27 mouse cellular contexts compared by ENCODE assay signal in genomic region chr4:64260188-64260444, GRCm38 (mm10).
DNase-seq lines count a peak whose midpoint lies in the region; ATAC-seq lines count a peak whose summit lies in the region.
"Had no signal": no experiment of that assay in that cellular context is flagged by ENCODE, and none has a peak within 500 bp of the region (broad histone marks: within the 10 kb centered on the region; RNA-seq: fewer than 3 reads in every experiment).

No protein-coding gene starts in this region.

- H3K9ac ChIP-seq in forebrain, embryonic 13.5 days: no peak overlapping the region
- no peak overlapping the region for H3K9ac ChIP-seq in hindbrain, embryonic 11.5 days (ENCODE audit: low read depth, low read length)
- no peak overlapping the region for H3K9ac ChIP-seq in hindbrain, embryonic 14.5 days
- H3K9ac ChIP-seq in midbrain, embryonic 13.5 days (replicated peaks): no peak overlapping the region
- H3K9ac ChIP-seq in midbrain, embryonic 11.5 days (ENCODE audit: low read length): no peak overlapping the region
- H3K9ac ChIP-seq: embryonic facial prominence, embryonic 13.5 days had no signal

- DNase-seq in forebrain, embryonic 10.5 days (ENCODE audit: extremely low spot score, low spot score): no peak
- no peak for DNase-seq in hindbrain, embryonic 11.5 days (ENCODE audit: low spot score)
- no peak for DNase-seq in hindbrain, embryonic 14.5 days (ENCODE audit: low spot score)
- no peak for DNase-seq in midbrain, embryonic 11.5 days (ENCODE audit: low spot score, missing footprints)
- DNase-seq in cerebellum, postnatal 36 days: no peak
- DNase-seq: adrenal gland, postnatal 10 days; adrenal gland, postnatal 36 days; B cell, adult 2 months; cerebellum, adult 11 months; cerebellum, adult 2 months; cerebellum, adult 9-11 months; cerebellum, postnatal 25 days; embryo, embryonic 11 days; gastrocnemius, adult 2 months; gastrocnemius, postnatal 14 days; heart, adult 11 months; kidney, adult 2 months had no signal

- H3K4me2 ChIP-seq in forebrain, embryonic 13.5 days: no peak overlapping the region
- no peak overlapping the region for H3K4me2 ChIP-seq in hindbrain, embryonic 11.5 days (replicated peaks; ENCODE audit: low read depth, low read length)
- no peak overlapping the region for H3K4me2 ChIP-seq in hindbrain, embryonic 14.5 days (replicated peaks)
- H3K4me2 ChIP-seq in midbrain, embryonic 13.5 days (replicated peaks): no peak overlapping the region
- H3K4me2 ChIP-seq in midbrain, embryonic 11.5 days: no peak overlapping the region
- H3K4me2 ChIP-seq: embryonic facial prominence, embryonic 13.5 days; heart, embryonic 11.5 days had no signal

- no peaks in the 10 kb centered on the region for H3K9me3 ChIP-seq in forebrain, embryonic 13.5 days (replicated peaks)
- no peaks in the 10 kb centered on the region for H3K9me3 ChIP-seq in forebrain, embryonic 10.5 days
- no peaks in the 10 kb centered on the region for H3K9me3 ChIP-seq in hindbrain, embryonic 11.5 days (ENCODE audit: control insufficient read depth, low read length)
- no peaks in the 10 kb centered on the region for H3K9me3 ChIP-seq in hindbrain, embryonic 14.5 days (ENCODE audit: control insufficient read depth, low read length)
- H3K9me3 ChIP-seq in midbrain, embryonic 13.5 days: no peaks in the 10 kb centered on the region
- H3K9me3 ChIP-seq in midbrain, embryonic 11.5 days (ENCODE audit: control insufficient read depth, low read length): no peaks in the 10 kb centered on the region
- H3K9me3 ChIP-seq: embryonic facial prominence, embryonic 10.5 days; embryonic facial prominence, embryonic 13.5 days had no signal

- H3K4me3 ChIP-seq in forebrain, embryonic 13.5 days: no peak overlapping the region
- H3K4me3 ChIP-seq in forebrain, embryonic 10.5 days: no peak overlapping the region
- H3K4me3 ChIP-seq in hindbrain, embryonic 11.5 days (ENCODE audit: low read depth, low read length): no peak overlapping the region
- H3K4me3 ChIP-seq in hindbrain, embryonic 14.5 days (replicated peaks; ENCODE audit: low read length): no peak overlapping the region
- H3K4me3 ChIP-seq in midbrain, embryonic 13.5 days (replicated peaks): no peak overlapping the region
- H3K4me3 ChIP-seq in midbrain, embryonic 11.5 days (ENCODE audit: low read depth, low read length): no peak overlapping the region
- H3K4me3 ChIP-seq: embryonic facial prominence, embryonic 10.5 days; embryonic facial prominence, embryonic 13.5 days; erythroblast, embryonic 14.5 days; gastrocnemius, adult 2 months had no signal

- H3K27me3 ChIP-seq in forebrain, embryonic 13.5 days: no peaks in the 10 kb centered on the region
- H3K27me3 ChIP-seq in forebrain, embryonic 10.5 days (ENCODE audit: poor library complexity, severe bottlenecking): no peaks in the 10 kb centered on the region
- H3K27me3 ChIP-seq in hindbrain, embryonic 11.5 days (ENCODE audit: control insufficient read depth, insufficient read depth, low read length): no peaks in the 10 kb centered on the region
- H3K27me3 ChIP-seq in hindbrain, embryonic 14.5 days (ENCODE audit: control insufficient read depth, insufficient read depth, low read length): no peaks in the 10 kb centered on the region
- H3K27me3 ChIP-seq in midbrain, embryonic 13.5 days: no peaks in the 10 kb centered on the region
- H3K27me3 ChIP-seq in midbrain, embryonic 11.5 days (ENCODE audit: control insufficient read depth, insufficient read depth, low read length): no peaks in the 10 kb centered on the region
- H3K27me3 ChIP-seq: CH12.LX; embryonic facial prominence, embryonic 13.5 days; Patski had no signal

- H3K27ac ChIP-seq in forebrain, embryonic 13.5 days: no peak overlapping the region
- H3K27ac ChIP-seq in forebrain, embryonic 10.5 days: no peak overlapping the region
- no peak overlapping the region for H3K27ac ChIP-seq in hindbrain, embryonic 11.5 days (ENCODE audit: low read depth, low read length)
- no peak overlapping the region for H3K27ac ChIP-seq in hindbrain, embryonic 14.5 days
- H3K27ac ChIP-seq in midbrain, embryonic 13.5 days: no peak overlapping the region
- no peak overlapping the region for H3K27ac ChIP-seq in midbrain, embryonic 11.5 days (ENCODE audit: low read depth, low read length)
- H3K27ac ChIP-seq: embryonic facial prominence, embryonic 10.5 days; embryonic facial prominence, embryonic 13.5 days; gastrocnemius, adult 2 months had no signal

- no peaks in the 10 kb centered on the region for H3K36me3 ChIP-seq in forebrain, embryonic 13.5 days (ENCODE audit: poor library complexity, severe bottlenecking)
- H3K36me3 ChIP-seq in forebrain, embryonic 10.5 days (replicated peaks): no peaks in the 10 kb centered on the region
- H3K36me3 ChIP-seq in hindbrain, embryonic 11.5 days (ENCODE audit: control insufficient read depth, insufficient read depth, low read length): no peaks in the 10 kb centered on the region
- H3K36me3 ChIP-seq in hindbrain, embryonic 14.5 days (replicated peaks; ENCODE audit: control insufficient read depth, insufficient read depth): no peaks in the 10 kb centered on the region
- no peaks in the 10 kb centered on the region for H3K36me3 ChIP-seq in midbrain, embryonic 13.5 days
- H3K36me3 ChIP-seq in midbrain, embryonic 11.5 days (ENCODE audit: control insufficient read depth, insufficient read depth, low read length): no peaks in the 10 kb centered on the region
- H3K36me3 ChIP-seq: embryonic facial prominence, embryonic 10.5 days; embryonic facial prominence, embryonic 13.5 days; G1E had no signal

- no peaks in the 10 kb centered on the region for H3K4me1 ChIP-seq in forebrain, embryonic 13.5 days
- no peaks in the 10 kb centered on the region for H3K4me1 ChIP-seq in forebrain, embryonic 10.5 days
- H3K4me1 ChIP-seq in hindbrain, embryonic 11.5 days (replicated peaks; ENCODE audit: control insufficient read depth, insufficient read depth, low read length): no peaks in the 10 kb centered on the region
- H3K4me1 ChIP-seq in hindbrain, embryonic 14.5 days (replicated peaks; ENCODE audit: control insufficient read depth, insufficient read depth, low read length): no peaks in the 10 kb centered on the region
- no peaks in the 10 kb centered on the region for H3K4me1 ChIP-seq in midbrain, embryonic 13.5 days (replicated peaks)
- no peaks in the 10 kb centered on the region for H3K4me1 ChIP-seq in midbrain, embryonic 11.5 days (ENCODE audit: control insufficient read depth, insufficient read depth, low read length)
- H3K4me1 ChIP-seq: embryonic facial prominence, embryonic 10.5 days; embryonic facial prominence, embryonic 13.5 days had no signal

- peak; percentile 57 for ATAC-seq in forebrain, embryonic 13.5 days
- ATAC-seq in hindbrain, embryonic 11.5 days (ENCODE audit: low FRiP score): peak; percentile 56; the same call in 1 of the 2 replicates
- ATAC-seq in hindbrain, embryonic 14.5 days (ENCODE audit: low FRiP score): no peak
- ATAC-seq in midbrain, embryonic 13.5 days: 0 out of 2 replicates have a peak, but pooled peaks have one; percentile 20
- ATAC-seq in midbrain, embryonic 11.5 days (ENCODE audit: low FRiP score): no peak
- ATAC-seq: intestine, postnatal 0 days; Patski had no signal

Comparison
In these comparisons a context has a peak if more than half of its experiments do, and no peak if none do; other contexts are left out.
1. ATAC-seq: peak in forebrain, embryonic 13.5 days (single experiment), hindbrain, embryonic 11.5 days (single experiment) and midbrain, embryonic 13.5 days (single experiment); none in hindbrain, embryonic 14.5 days (single experiment) and midbrain, embryonic 11.5 days (single experiment).